Mouse (Mus musculus) granulocyte monocyte progenitor cell, adult 5-6 weeks (primary cell): ENCODE measurements around the gene Dhx38. TPM values are rescaled to one million over a fixed set of nuclear protein-coding genes. Genes with fewer than 3 reads are reported as not detected.

Experiments
- ATAC-seq: replicated peaks from 2 replicates; pipeline ENCODE4 v1.8.0; 2016; ENCODE audit warnings: mild to moderate bottlenecking, moderate TSS enrichment, inconsistent platforms; ENCODE audit not compliant: poor library complexity, severe bottlenecking
- total RNA-seq, 2 experiments: library from RNA; stranded (forward) in 1 of 2; stranded (reverse) in 1 of 2; fragments of 200-712, 200-1000 nt in 1 of 2; fragments of >200 nt in 1 of 2; fragmentation: Nextera tagmentation in 1 of 2; gene quantifications; 2 replicates each; pipeline ENCODE4 v1.2.3; 2014 to 2017

The Dhx38 gene
- total RNA-seq (2014; fragmentation: Nextera tagmentation) (36.1 and 46.0 TPM in 2 replicates), total RNA-seq (2017) (65.5 and 67.5 TPM in 2 replicates)

DNA sequence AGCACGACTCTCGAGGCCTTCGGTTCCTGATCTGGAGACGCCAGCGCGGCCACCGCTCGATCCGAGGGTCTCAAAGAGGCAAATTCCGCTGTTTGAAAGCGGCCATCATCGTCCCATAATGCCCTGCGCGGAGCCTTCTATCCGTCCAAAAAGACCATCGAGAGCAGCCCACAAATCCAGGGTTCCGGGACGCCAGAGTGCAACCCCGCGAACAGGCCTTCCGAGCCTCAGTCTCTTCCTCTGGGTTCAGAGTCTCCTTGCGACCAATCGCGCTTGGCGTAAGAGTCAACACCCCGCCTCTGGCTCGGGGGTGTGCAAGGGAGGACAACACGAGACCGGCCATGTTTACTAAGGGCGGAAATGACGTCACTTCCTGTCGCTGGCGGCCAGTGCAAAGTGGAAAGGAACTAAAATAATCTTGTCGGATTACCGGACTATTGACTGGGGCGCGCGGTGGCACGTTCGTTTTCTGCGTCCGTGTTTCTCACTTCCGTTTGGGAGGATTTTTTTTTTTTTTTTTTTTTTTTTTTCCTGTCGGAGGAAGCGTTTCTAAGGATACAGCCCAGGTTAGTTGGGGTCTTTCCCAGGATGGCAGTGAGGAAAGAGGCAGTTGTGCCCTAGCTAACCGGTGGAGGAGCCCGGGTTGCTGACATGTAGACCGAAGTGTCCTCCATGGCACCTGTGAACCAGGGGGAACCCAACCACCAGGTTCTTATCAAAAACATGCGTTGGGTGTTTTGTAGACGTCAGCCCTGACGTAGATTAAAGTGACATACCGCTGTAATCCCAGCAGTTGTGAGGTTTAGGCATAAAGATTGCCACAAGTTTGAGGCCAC lies at the start of gene Dhx38, which contains the start of gene Txnl4b:
Gene Dhx38, minus strand, starts transcription at position 364 of the 836 bp plus-strand sequence.
Gene Txnl4b, plus strand, starts transcription at position 395 of the 836 bp plus-strand sequence.
- peak; percentile 86 for ATAC-seq

DNA sequence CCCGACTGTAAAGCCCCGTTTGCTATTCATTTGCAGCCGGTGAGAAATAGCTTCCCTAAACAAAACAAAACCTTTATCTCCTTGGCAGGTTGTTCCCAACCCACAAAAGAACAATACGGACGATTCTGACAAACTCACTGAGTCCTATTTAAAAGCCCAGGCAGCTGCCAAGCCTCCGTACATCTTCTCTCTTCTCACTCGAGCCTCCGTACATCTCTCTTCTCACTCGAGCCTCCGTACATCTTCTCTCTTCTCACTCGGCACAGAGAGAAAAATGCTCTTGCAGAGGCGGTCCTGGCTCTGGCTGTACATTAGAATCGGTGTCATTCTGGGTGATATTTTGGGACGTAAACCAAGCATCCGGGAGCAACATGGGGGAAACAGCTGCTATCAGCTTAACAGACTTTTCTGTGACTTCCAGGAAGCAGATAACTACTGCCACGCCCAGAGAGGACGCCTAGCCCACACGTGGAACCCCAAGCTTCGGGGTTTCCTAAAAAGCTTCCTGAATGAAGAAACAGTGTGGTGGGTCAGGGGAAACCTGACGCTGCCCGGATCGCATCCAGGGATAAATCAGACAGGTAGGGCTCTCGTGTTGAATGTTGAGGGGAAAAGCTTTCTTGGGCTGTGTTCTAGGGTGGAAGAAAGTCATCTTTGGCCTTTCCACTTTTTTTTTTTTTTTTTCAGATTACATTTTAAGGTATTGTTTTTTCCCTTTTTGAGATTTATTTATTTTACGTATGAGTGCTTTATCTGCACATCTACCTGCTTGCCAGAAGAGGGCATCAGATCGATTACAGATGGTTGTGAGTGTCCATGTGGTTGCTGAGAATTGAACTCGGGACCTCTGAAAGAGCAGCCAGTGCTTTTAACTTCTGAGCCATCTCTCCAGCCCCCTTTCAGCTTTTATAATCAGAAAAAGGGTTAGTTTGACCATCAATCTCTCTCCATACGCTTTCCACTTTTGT lies 48.9 kb upstream of the Dhx38 start, which contains the start of gene Pkd1l3:
Gene Pkd1l3, plus strand, starts transcription at position 275 of the 968 bp plus-strand sequence.
- peak; percentile 97 for ATAC-seq

GRCm38 (mm10) chr8:109609153-109609502 lies 43.5 kb upstream of the Dhx38 start:
- no peak for ATAC-seq

- peak; percentile 95 for ATAC-seq
These were observed 42.9 kb upstream of the Dhx38 start, which contains the start of gene Dhodh for GRCm38 (mm10) chr8:109608271-109609152. TSS of gene Dhodh (minus strand) at chr8:109608673.

GRCm38 (mm10) chr8:109607650-109608049 lies 42.0 kb upstream of the Dhx38 start:
- peak; percentile 25 for ATAC-seq

GRCm38 (mm10) chr8:109606725-109607124 lies 41.1 kb upstream of the Dhx38 start:
- no peak for ATAC-seq

- ATAC-seq: peak; percentile 82
These were observed 30.2 kb upstream of the Dhx38 start for GRCm38 (mm10) chr8:109595854-109596253.

GRCm38 (mm10) chr8:109593117-109593788 lies 27.6 kb upstream of the Dhx38 start:
- peak; percentile 90 for ATAC-seq

DNA sequence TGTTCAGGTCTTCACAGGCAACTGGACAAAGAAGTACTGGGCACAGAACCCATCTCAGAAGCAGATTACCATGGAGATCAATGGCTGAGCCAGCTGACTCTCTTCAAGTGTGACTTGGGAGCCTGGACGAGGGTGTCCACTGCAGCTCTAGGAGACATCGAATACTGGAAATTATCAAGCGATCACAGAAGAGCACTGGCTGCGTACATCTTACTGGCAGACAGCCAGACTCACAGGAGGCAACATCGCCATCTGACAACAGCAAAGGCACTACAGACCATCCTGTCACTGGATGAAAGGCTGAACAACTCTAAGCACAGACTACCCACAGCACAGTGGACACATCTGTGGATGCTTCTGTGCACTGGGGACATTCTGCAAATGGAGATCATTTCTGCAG lies 26.5 kb upstream of the Dhx38 start:
- no peak for ATAC-seq

DNA sequence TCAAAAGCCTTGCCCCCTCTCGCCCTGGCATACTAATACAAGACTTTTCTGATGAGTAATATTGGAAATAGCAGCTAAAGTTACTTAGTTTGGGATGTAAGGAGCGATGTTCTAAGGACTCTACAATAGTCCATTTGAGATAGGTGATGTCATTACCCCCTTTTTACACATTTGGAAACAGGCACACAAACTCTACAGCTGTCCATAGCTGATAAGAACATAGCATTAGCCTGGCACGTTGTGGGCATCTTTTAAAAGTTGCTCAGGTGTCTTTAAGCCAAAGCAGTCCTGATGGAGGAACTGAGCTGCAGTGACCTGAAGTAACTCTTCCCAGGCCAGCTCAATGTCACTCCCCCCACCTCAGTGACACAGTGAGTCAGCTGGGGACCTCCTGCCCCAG lies 25.7 kb upstream of the Dhx38 start:
- ATAC-seq: no peak

GRCm38 (mm10) chr8:109590901-109591300 lies 25.2 kb upstream of the Dhx38 start:
- no peak for ATAC-seq

DNA sequence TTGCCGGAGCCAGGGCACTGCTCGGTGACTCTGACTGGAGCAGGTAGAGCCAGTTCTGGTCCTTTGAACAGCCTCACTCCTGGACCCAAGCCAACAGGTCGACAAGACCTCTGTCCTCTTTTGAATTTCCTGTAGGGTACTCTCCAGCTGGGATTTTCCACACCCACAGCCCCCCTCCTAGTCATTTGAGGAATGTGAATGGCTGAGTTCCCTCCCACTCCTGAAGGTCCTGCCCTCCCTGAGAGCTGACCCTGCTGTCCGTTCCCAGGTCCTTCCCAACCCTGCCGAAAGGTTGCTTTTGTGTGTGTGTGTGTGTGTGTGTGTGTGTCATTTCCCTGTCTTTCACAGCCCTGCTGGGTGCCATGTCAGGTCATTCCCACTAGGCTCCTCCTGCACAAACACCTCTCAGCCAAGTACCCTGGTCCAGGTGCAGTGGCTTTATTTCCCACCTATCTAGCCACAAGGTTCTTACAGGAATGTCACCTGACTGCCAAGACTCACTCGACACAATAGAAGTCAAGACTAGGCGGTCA lies 21.4 kb upstream of the Dhx38 start:
- no peak for ATAC-seq

- ATAC-seq: peak; percentile 98
These were observed 20.0 kb upstream of the Dhx38 start for GRCm38 (mm10) chr8:109585652-109586051.

DNA sequence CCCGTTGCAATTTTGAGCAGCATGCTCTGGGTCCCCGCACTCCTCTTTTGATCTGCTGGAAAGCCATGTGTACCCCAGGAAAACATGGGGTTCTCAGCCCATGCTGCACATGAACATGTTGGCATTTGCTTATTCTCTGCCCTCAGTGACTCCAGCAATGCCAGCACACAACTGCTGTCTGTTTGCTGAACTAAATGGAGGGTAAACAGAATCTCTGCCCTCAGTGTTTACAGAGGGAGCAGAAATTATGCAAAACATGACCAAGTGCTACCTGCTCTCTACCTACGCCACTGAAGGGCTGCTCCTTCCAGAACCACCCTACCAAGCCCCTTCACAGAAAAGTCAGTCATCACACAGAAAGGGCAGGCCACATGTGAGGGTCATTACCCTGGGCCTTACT lies 19.2 kb upstream of the Dhx38 start:
- no peak for ATAC-seq

DNA sequence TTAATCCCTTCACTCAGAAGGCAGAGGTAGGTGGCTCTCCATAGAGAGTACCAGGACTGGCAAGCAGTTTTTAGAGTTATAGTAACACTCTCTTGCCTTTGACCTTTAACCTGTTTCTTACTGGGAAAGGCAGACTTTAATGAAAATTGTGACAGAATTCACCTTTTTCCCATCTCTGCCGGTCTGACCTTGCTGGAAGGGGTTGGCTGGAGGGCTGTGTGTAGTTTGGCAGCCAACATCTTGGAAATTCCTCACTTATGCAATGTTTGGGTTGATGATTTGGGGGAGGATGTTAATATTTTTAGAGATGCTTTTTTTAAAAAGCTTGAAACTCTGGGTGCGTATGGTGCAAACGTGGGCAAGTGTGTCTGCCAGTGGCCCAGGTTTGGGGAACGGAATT lies 18.6 kb upstream of the Dhx38 start:
- ATAC-seq: no peak

- ATAC-seq: peak; percentile 85
These were observed 13.2 kb upstream of the Dhx38 start, which contains the start of gene Hp for GRCm38 (mm10) chr8:109578900-109579301. TSS of gene Hp (minus strand) at chr8:109579172.

DNA sequence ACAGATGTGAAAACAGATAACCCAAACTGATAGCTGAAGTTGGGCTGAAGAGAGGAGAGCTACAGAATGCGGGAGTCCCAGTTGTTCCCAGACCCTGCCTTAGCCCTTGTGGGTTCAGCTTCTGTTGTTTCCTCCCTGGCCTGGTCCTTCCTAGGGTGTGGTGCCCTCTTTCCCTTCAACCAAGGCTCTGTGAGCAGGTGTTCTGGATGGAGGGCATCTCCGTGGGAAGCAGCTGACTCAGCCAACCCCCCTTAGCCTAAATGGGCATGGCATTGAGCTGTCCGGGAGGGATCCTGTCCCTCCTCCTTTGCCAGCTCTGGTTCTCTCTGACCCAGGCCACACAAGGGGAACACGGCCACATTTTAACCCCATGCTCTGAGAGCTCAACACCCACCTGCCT lies 10.7 kb upstream of the Dhx38 start:
- ATAC-seq: no peak

DNA sequence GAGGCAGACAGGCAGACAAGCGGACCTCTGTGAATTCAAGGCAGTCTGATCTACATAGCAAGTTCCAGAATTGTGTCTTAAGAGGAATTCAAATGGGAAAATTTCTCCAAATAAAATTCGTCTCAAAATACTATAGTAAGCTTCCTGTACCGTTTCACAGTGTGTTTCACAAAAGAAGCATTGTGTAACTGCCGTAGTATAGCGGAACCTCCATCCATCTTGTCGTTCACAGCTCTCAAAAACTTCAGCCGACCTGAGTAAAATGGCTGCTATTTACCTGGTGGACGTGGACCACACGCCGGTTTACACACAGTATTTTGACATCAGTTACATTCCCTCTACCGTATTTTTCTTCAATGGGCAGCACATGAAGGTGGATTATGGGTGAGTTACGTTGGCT lies 5.5 kb upstream of the Dhx38 start:
- 0 out of 2 replicates have a peak, but pooled peaks have one; percentile 17 for ATAC-seq

DNA sequence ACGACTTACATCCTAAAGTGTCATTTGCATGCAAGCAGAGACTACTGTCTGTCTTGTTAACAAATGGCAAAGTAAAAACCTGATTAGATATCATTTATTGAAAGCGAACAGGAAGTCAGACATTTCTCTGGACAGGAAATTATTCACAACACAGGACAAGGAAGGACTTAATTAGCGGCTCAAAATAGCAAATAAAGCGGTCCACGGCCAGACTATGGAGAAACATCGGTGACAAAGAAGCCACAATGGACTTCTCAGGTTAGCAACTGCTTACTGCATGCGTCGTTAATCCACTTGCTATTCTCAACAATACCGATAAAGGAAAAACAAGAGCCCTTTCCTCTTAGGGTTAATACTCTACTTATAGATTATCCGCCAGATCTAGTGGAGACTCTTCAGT lies 895 bp downstream of the Dhx38 start:
- ATAC-seq: no peak
